Mouse (Mus musculus): ENCODE measurements at regions not wholly inside any gene's neighbourhood (a gene's known extent, or its start where the extent isn't known, plus 50 kb on each side); places are given as distances from the start of the nearest gene placed in this dataset.

DNA sequence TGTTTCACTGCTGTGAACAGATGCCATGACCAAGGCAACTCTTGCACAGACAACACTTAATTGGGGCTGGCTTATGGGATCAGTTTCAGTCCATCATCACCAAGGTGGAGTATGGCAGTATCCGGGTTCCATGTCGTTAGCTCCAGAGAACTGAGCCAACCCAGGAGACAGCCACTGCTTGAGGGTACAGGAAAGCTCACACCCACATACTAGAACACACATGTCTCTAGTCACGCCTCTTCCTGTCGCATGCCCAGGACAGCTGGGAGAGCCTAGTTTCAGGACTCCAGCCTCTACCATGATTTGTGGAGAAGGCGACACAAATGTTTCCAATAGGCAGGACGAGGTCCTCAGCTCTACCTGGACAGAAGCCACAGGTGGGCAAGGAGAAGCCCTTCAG lies 55.2 kb upstream of the Thy1 start:
- 87% methylated on average over 6 of the region's 6 CpGs for WGBS

DNA sequence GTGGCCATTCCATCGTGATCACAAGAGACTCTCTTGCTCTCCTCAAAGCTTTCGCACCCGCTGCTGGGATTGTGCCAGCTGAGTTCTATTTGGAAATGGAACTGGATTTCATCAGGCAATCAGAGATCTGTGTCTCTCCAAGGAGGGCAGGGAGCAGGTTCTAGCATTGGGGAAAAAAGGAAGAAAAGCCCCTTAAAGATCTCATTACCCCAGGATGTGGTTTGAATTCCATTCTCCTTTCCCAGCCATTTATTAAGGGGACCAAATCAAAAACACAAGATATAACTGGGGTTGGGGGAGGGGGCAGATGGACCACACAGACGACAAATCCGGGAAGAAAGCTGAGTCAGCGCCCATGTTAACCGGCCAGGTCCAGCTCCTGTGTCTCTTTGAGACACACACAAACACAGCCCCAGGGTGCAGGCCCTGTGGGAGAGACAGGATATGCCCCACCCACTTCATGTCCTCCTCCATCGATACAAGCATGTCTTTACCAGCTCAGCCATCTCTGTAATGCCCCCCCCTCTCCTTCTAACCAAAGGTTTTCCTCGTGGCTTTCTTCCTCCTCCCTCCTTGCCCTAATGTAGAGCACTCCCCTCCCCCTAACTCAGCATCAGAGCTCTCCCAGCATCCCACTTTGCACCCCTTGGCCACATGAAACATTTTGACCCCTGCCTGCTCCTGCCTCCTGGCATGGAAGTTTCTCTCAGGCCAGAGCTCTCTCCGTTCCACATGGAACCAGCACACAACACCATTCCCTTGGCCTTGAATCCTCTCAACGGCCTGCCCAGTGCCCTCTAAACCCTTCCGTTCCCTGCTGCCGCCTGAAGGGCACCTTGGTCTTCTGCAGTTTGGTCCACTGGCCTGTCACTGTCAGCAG lies 54.0 kb upstream of the Thy1 start:
- no peak overlapping the region for H3K9ac ChIP-seq (replicated peaks; ENCODE audit: low read length)
- no peak overlapping the region for H3K4me2 ChIP-seq (ENCODE audit: low read depth, low read length)
- 0 out of 2 replicates have a peak, but pooled peaks cover 3% of the 10 kb centered on the region for H3K4me1 ChIP-seq (ENCODE audit: insufficient read depth, low read length)
- H3K4me3 ChIP-seq (ENCODE audit: low read length), result no peak overlapping the region
- no peaks in the 10 kb centered on the region for H3K36me3 ChIP-seq (ENCODE audit: insufficient read depth, low read length)
- no peak overlapping the region for H3K27ac ChIP-seq
- 42% methylated on average over 13 of the region's 13 CpGs for WGBS
- DNase-seq (ENCODE audit: low spot score) (peak; percentile 23), ATAC-seq (no peak)
- H3K9me3 ChIP-seq (ENCODE audit: low read length), result no peaks in the 10 kb centered on the region
- TF ChIP-seq CTCF (IDR thresholded peaks at IDR 0.05; ENCODE audit: low read depth), result no peak
- H3K27me3 ChIP-seq (ENCODE audit: insufficient read depth, low read length), result no peaks in the 10 kb centered on the region

More for the DNA sequence above, 55.2 kb upstream of the Thy1 start:
- DNase-seq (ENCODE audit: low spot score) (no peak), ATAC-seq (no peak)
- H3K9me3 ChIP-seq (ENCODE audit: low read length), result no peaks in the 10 kb centered on the region
- no peak for TF ChIP-seq CTCF (IDR thresholded peaks at IDR 0.05; ENCODE audit: low read depth)
- H3K4me1 ChIP-seq (ENCODE audit: insufficient read depth, low read length), result 0 out of 2 replicates have a peak, but pooled peaks cover 3% of the 10 kb centered on the region
- no peak overlapping the region for H3K27ac ChIP-seq
- H3K4me2 ChIP-seq (ENCODE audit: low read depth, low read length), result no peak overlapping the region
- no peaks in the 10 kb centered on the region for H3K27me3 ChIP-seq (ENCODE audit: insufficient read depth, low read length)
- no peaks in the 10 kb centered on the region for H3K36me3 ChIP-seq (ENCODE audit: insufficient read depth, low read length)
- H3K9ac ChIP-seq (replicated peaks; ENCODE audit: low read length), result no peak overlapping the region
- no peak overlapping the region for H3K4me3 ChIP-seq (ENCODE audit: low read length)

DNA sequence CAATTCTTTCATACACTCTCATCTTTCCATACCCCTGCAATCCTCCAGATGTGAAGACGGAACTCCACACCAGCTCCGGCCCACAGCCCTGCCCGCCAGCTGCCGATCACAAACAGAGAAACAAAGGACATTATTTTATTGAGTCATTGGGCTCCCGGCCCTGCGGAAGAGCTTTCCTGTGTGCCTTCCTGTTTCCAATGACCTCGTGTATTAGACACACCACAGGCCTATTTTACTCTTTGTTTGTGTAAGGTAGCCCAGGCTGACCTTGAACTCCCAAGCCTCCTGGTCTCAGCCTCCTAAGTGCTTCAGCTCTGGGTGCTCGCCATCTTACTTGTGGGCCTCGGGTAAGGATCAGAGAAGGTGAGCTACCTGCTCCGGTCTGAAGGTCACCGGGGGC lies 53.1 kb upstream of the Thy1 start:
- Histone ChIP-seq H3K4me3 (ENCODE audit: low read length) (no peak overlapping the region), H3K27ac (no peak overlapping the region), H3K36me3 (ENCODE audit: insufficient read depth, low read length) (no peaks in the 10 kb centered on the region), H3K4me2 (ENCODE audit: low read depth, low read length) (no peak overlapping the region), H3K4me1 (ENCODE audit: insufficient read depth, low read length) (0 out of 2 replicates have a peak, but pooled peaks cover 3% of the 10 kb centered on the region), H3K9ac (replicated peaks; ENCODE audit: low read length) (no peak overlapping the region), H3K9me3 (ENCODE audit: low read length) (no peaks in the 10 kb centered on the region), H3K27me3 (ENCODE audit: insufficient read depth, low read length) (no peaks in the 10 kb centered on the region)
- 77% methylated on average over 11 of the region's 11 CpGs for WGBS
- TF ChIP-seq CTCF (IDR thresholded peaks at IDR 0.05; ENCODE audit: low read depth), result no peak
- DNase-seq (ENCODE audit: low spot score) (no peak), ATAC-seq (no peak)

DNA sequence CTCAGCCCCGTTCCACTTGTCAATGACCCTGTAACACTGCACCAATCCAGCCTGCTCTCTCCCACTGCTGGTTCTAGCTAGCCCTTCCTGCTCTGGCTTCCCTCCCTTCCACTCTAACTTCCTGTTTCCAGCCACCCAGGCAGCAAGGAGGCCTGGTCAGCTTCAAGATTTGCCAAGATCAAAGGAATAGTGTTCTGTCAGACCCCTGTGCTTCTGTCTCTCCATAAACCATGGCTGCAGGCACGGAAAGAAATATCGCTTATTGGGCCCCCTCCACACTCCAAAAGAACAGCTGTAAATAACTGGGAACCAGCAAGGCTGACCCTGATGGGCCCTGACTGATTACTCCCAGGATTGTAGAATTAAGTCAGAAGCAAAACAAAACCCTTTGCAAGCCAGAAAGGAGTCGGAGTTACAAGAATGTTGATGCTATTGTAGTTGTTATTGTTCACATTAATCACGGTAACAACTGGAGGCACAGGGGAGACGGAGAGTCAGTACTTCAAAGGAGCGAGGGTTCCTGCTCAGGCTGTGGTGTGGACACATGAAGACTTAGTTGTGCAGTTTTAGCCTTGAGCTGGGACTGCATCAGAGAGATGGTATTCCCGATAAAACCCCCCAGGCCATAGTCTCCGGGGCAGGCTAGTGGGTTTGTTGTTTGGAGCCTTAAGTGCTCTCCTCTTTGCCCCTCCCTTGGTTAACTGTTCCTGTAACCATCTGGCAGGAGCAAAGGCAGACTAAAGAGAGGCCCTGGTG lies 49.8 kb upstream of the Thy1 start:
- no peak for TF ChIP-seq CTCF (IDR thresholded peaks at IDR 0.05; ENCODE audit: low read depth)
- H3K27me3 ChIP-seq (ENCODE audit: insufficient read depth, low read length), result no peaks in the 10 kb centered on the region
- H3K9ac ChIP-seq (replicated peaks; ENCODE audit: low read length), result no peak overlapping the region
- H3K9me3 ChIP-seq (ENCODE audit: low read length), result no peaks in the 10 kb centered on the region
- no peak overlapping the region for H3K27ac ChIP-seq
- H3K4me1 ChIP-seq (ENCODE audit: insufficient read depth, low read length), result 0 out of 2 replicates have a peak, but pooled peaks cover 3% of the 10 kb centered on the region
- H3K36me3 ChIP-seq (ENCODE audit: insufficient read depth, low read length), result no peaks in the 10 kb centered on the region
- no peak overlapping the region for H3K4me3 ChIP-seq (ENCODE audit: low read length)
- ATAC-seq (no peak), DNase-seq (ENCODE audit: low spot score) (no peak)
- WGBS, result 27% methylated on average over 9 of the region's 9 CpGs
- H3K4me2 ChIP-seq (ENCODE audit: low read depth, low read length), result no peak overlapping the region

Data from hindbrain, postnatal 0 days (tissue).